Mouse (Mus musculus): ENCODE measurements around the gene Sgsm2. TPM values are rescaled to one million over a fixed set of nuclear protein-coding genes. Genes with fewer than 3 reads are reported as not detected.

The Sgsm2 gene
- polyA plus RNA-seq, 1 experiment from 2014 or later, result 25.1 TPM

GRCm38 (mm10) chr11:74834359-74834638, 62.6 kb downstream of the Sgsm2 start:
- ATAC-seq, result no peak
- no peak overlapping the region for H3K4me2 ChIP-seq (ENCODE audit: low read length)
- H3K9ac ChIP-seq (ENCODE audit: low read depth, low read length), result no peak overlapping the region
- H3K27me3 ChIP-seq (replicated peaks; ENCODE audit: control insufficient read depth, insufficient read depth, low read length), result no peaks in the 10 kb centered on the region
- H3K27ac ChIP-seq (ENCODE audit: low read depth, low read length), result no peak overlapping the region
- H3K9me3 ChIP-seq (ENCODE audit: control insufficient read depth, low read length), result no peaks in the 10 kb centered on the region
- peaks cover 36% of the 10 kb centered on the region for H3K4me1 ChIP-seq (ENCODE audit: control insufficient read depth, insufficient read depth, low read depth, low read length)
- no peaks in the 10 kb centered on the region for H3K36me3 ChIP-seq (ENCODE audit: control insufficient read depth, insufficient read depth, low read length)
- H3K4me3 ChIP-seq (ENCODE audit: low read length), result no peak overlapping the region
- WGBS, result 83% methylated on average over 1 of the region's 1 CpGs

DNA sequence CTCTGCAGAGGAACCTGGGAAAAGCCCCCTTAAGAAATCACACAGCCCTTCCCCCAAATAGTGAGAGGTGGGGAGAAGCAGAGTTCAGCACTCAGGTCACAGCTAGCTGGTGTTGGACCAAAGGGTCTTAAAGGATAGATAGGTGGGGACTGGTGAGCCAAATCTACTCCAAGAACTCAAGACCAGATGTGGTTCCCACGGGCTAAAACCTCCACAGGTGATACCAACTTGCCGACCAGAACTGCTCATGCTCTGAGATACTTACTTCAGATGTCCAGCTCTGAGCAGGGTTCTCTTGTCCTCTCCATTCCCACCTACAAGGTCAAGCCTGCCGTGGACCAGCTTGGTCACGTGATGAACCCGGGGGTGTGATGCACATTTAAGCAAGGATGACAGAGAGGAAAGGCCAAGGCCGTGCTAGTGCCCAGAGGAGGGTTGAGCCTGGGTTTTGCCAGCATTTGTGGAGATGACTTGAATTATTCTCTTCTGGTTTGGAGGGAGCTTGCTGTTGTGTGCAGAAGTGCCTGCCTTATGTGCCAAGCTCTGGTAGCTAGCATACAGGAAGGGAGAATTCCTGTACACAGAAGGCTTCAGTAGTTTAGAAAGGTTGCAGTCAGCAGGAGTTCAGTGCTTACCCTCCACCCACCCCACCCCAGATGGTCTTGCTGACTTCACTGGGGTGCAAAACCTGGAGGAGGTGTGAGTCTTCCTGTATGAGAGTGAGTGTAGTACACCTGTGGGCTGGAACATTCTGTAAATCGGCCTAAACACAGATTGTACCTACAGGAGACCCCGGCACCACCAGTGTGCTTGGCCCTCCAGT, 63.1 kb downstream of the Sgsm2 start:
- Histone ChIP-seq H3K27ac (ENCODE audit: low read depth, low read length) (no peak overlapping the region), H3K4me3 (ENCODE audit: low read length) (peak overlapping the region; percentile 97; the same call in 1 of the 2 replicates), H3K4me1 (ENCODE audit: control insufficient read depth, insufficient read depth, low read depth, low read length) (peaks cover 35% of the 10 kb centered on the region)

DNA sequence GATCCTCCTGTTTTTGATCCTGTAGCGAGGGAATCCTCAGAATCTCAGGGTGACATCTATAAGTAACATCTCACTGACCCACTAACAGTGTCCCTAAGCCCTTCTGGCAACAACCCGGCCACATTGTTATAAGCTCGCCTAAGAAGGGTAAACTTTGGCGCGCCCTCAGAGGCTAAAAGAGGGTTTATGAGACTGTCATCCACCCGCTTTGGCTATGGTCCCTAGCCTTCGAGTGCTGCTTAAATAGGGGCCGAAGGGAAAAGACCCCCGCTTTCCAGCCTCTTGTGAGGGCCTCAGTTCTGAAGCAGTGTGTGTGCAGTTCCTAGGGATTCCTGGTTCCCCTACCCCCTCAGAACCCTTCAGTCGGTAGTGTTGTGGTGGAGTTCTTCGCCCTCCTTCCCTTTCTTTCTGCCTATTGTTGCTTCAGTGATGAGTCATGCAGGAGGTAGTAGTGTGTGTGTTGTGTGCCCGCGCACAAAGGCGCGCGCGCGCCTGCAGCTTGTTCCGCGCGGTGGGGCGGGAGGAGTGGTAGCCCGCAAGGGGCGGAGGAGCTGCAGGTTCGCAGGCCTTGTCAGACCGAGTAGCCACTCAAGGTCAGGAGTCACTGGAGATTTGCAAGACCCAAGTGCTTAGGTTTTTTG, 64.2 kb downstream of the Sgsm2 start:
- no peak for ATAC-seq
- Histone ChIP-seq H3K27ac (ENCODE audit: low read depth, low read length) (peak overlapping the region; percentile 95), H3K4me2 (ENCODE audit: low read length) (peak overlapping the region; percentile 78), H3K9ac (ENCODE audit: low read depth, low read length) (peak overlapping the region; percentile 92), H3K27me3 (replicated peaks; ENCODE audit: control insufficient read depth, insufficient read depth, low read length) (no peaks in the 10 kb centered on the region), H3K9me3 (ENCODE audit: control insufficient read depth, low read length) (no peaks in the 10 kb centered on the region), H3K4me1 (ENCODE audit: control insufficient read depth, insufficient read depth, low read depth, low read length) (peaks cover 31% of the 10 kb centered on the region), H3K36me3 (ENCODE audit: control insufficient read depth, insufficient read depth, low read length) (no peaks in the 10 kb centered on the region), H3K4me3 (ENCODE audit: low read length) (peak overlapping the region; percentile 97)
- 2% methylated on average over 26 of the region's 26 CpGs for WGBS

More for the DNA sequence above, 63.1 kb downstream of the Sgsm2 start:
- Histone ChIP-seq H3K27me3 (replicated peaks; ENCODE audit: control insufficient read depth, insufficient read depth, low read length) (no peaks in the 10 kb centered on the region), H3K4me2 (ENCODE audit: low read length) (peak overlapping the region; percentile 78), H3K9ac (ENCODE audit: low read depth, low read length) (peak overlapping the region; percentile 92), H3K9me3 (ENCODE audit: control insufficient read depth, low read length) (no peaks in the 10 kb centered on the region), H3K36me3 (ENCODE audit: control insufficient read depth, insufficient read depth, low read length) (no peaks in the 10 kb centered on the region)
- WGBS, result 83% methylated on average over 8 of the region's 8 CpGs
- no peak for ATAC-seq

- peak overlapping the region; percentile 78 for H3K4me2 ChIP-seq (ENCODE audit: low read length)
- ATAC-seq, result peak; percentile 79
- H3K9me3 ChIP-seq (ENCODE audit: control insufficient read depth, low read length), result no peaks in the 10 kb centered on the region
- WGBS, result under 1% methylated on average over 60 of the region's 61 CpGs
- peak overlapping the region; percentile 92 for H3K9ac ChIP-seq (ENCODE audit: low read depth, low read length)
- H3K27me3 ChIP-seq (replicated peaks; ENCODE audit: control insufficient read depth, insufficient read depth, low read length), result no peaks in the 10 kb centered on the region
- H3K4me3 ChIP-seq (ENCODE audit: low read length), result peak overlapping the region; percentile 97
- peak overlapping the region; percentile 95 for H3K27ac ChIP-seq (ENCODE audit: low read depth, low read length)
- H3K4me1 ChIP-seq (ENCODE audit: control insufficient read depth, insufficient read depth, low read depth, low read length), result peaks cover 25% of the 10 kb centered on the region
- no peaks in the 10 kb centered on the region for H3K36me3 ChIP-seq (ENCODE audit: control insufficient read depth, insufficient read depth, low read length)
Measured at GRCm38 (mm10) chr11:74831606-74832451, 65.0 kb downstream of the Sgsm2 start.

DNA sequence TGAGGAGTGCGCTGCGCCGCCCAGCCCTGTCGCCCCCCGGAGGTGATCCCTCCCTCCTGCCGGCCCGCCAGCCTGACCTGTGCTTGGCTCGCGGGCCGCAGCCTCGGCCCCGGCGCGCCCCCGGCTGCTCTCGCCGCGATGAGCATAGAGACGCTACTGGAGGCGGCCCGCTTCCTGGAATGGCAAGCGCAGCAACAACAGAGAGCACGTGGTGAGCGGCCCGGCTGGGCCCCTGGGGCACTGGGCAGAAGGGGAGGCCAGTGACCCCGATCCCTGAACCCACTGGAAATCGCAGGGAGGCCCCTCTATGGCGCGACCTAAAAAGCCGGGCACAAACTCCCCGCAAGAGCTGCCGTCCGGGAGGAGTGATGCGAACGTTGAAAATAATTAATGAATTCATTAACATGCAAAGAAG, 65.7 kb downstream of the Sgsm2 start:
- H3K4me1 ChIP-seq (ENCODE audit: control insufficient read depth, insufficient read depth, low read depth, low read length), result peaks cover 25% of the 10 kb centered on the region
- WGBS, result 0% methylated on average over 35 of the region's 35 CpGs

DNA sequence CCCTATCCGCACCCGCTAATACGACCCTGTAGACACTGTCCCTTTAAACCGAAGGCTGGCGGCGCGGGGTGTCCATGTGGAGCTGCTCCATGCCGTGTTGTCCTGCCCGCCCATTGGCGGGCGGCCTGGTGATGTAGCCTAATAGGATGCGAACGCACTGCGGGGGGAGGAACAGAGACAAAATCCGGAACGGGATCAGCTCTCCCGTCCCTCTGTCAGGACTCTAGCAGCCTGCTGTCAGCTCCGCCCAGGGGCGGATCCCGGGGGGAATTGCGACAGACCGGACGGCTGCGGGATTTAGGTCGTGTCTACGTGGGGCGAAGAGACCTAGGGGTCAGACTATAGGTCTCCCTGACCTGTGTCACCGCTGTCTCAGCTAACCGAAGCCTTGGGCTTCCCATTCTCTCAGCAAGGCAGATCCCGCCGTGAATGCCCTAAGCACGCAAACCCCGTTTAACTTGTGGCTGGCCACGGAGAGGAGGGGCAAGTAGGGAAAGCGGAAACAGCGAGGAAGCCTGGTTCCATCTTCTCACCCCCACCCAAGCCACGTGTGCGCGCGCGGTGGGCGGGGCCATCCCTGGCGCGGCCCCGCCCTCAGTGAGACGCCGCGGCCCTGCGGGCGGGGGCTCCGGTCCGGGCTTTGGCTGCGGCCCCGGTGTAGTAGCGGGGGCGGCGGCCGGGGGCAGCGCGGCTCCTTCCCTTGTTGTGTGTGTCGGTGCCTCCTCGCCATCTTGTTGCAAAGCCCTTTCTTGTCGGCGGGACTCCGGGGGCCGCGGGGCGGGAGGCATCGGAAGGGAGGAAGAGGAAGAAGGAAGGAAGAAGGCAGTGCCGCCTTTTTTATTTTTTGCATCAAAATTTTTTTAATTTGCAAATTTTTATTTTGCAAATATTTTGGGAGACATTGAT, 66.4 kb downstream of the Sgsm2 start, which contains the start of gene Mnt:
Gene Mnt (plus strand): TSS at position 665 of the 906 bp plus-strand sequence.
- H3K9ac ChIP-seq (ENCODE audit: low read depth, low read length), result peak within 1 kb of the TSS; percentile 92
- H3K4me1 ChIP-seq (ENCODE audit: control insufficient read depth, insufficient read depth, low read depth, low read length), result peaks cover 21% of the 10 kb centered on the region
- peak within 1 kb of the TSS; percentile 95 for H3K27ac ChIP-seq (ENCODE audit: low read depth, low read length)
- H3K4me2 ChIP-seq (ENCODE audit: low read length), result peak within 1 kb of the TSS; percentile 78
- peak within 1 kb of the TSS; percentile 97 for H3K4me3 ChIP-seq (ENCODE audit: low read length)
- H3K9me3 ChIP-seq (ENCODE audit: control insufficient read depth, low read length), result no peaks in the 10 kb centered on the region
- WGBS, result under 1% methylated on average over 67 of the region's 70 CpGs
- peak; percentile 92 for ATAC-seq
- no peaks in the 10 kb centered on the region for H3K27me3 ChIP-seq (replicated peaks; ENCODE audit: control insufficient read depth, insufficient read depth, low read length)
- no peaks in the 10 kb centered on the region for H3K36me3 ChIP-seq (ENCODE audit: control insufficient read depth, insufficient read depth, low read length)

More for the DNA sequence above, 65.7 kb downstream of the Sgsm2 start:
- peak overlapping the region; percentile 97 for H3K4me3 ChIP-seq (ENCODE audit: low read length)
- no peaks in the 10 kb centered on the region for H3K36me3 ChIP-seq (ENCODE audit: control insufficient read depth, insufficient read depth, low read length)
- H3K9me3 ChIP-seq (ENCODE audit: control insufficient read depth, low read length), result no peaks in the 10 kb centered on the region
- H3K27me3 ChIP-seq (replicated peaks; ENCODE audit: control insufficient read depth, insufficient read depth, low read length), result no peaks in the 10 kb centered on the region
- H3K9ac ChIP-seq (ENCODE audit: low read depth, low read length), result peak overlapping the region; percentile 92
- peak overlapping the region; percentile 78 for H3K4me2 ChIP-seq (ENCODE audit: low read length)
- peak overlapping the region; percentile 95 for H3K27ac ChIP-seq (ENCODE audit: low read depth, low read length)
- ATAC-seq, result no peak

- Histone ChIP-seq H3K4me2 (ENCODE audit: low read length) (peak overlapping the region; percentile 78), H3K27me3 (replicated peaks; ENCODE audit: control insufficient read depth, insufficient read depth, low read length) (no peaks in the 10 kb centered on the region), H3K9ac (ENCODE audit: low read depth, low read length) (peak overlapping the region; percentile 52), H3K27ac (ENCODE audit: low read depth, low read length) (peak overlapping the region; percentile 95), H3K4me1 (ENCODE audit: control insufficient read depth, insufficient read depth, low read depth, low read length) (peaks cover 20% of the 10 kb centered on the region), H3K4me3 (ENCODE audit: low read length) (peak overlapping the region; percentile 97), H3K36me3 (ENCODE audit: control insufficient read depth, insufficient read depth, low read length) (no peaks in the 10 kb centered on the region), H3K9me3 (ENCODE audit: control insufficient read depth, low read length) (no peaks in the 10 kb centered on the region)
- WGBS, result 0% methylated on average over 20 of the region's 20 CpGs
- ATAC-seq, result peak; percentile 24
Measured at GRCm38 (mm10) chr11:74829812-74830211, 67.0 kb downstream of the Sgsm2 start.

- Histone ChIP-seq H3K36me3 (ENCODE audit: control insufficient read depth, insufficient read depth, low read length) (no peaks in the 10 kb centered on the region), H3K4me3 (ENCODE audit: low read length) (peak overlapping the region; percentile 97), H3K9ac (ENCODE audit: low read depth, low read length) (0 out of 2 replicates have a peak overlapping the region, but pooled peaks have one; percentile 31), H3K4me1 (ENCODE audit: control insufficient read depth, insufficient read depth, low read depth, low read length) (peaks cover 20% of the 10 kb centered on the region), H3K27ac (ENCODE audit: low read depth, low read length) (no peak overlapping the region), H3K4me2 (ENCODE audit: low read length) (peak overlapping the region; percentile 78), H3K27me3 (replicated peaks; ENCODE audit: control insufficient read depth, insufficient read depth, low read length) (no peaks in the 10 kb centered on the region), H3K9me3 (ENCODE audit: control insufficient read depth, low read length) (no peaks in the 10 kb centered on the region)
- ATAC-seq, result no peak
- 17% methylated on average over 11 of the region's 11 CpGs for WGBS
Measured at GRCm38 (mm10) chr11:74828965-74829550, 67.8 kb downstream of the Sgsm2 start.

All from hindbrain, embryonic 16.5 days (tissue).